Mouse (Mus musculus): ENCODE measurements at regions not wholly inside any gene's neighbourhood (a gene's known extent, or its start where the extent isn't known, plus 50 kb on each side); places are given as distances from the start of the nearest gene placed in this dataset.

DNA sequence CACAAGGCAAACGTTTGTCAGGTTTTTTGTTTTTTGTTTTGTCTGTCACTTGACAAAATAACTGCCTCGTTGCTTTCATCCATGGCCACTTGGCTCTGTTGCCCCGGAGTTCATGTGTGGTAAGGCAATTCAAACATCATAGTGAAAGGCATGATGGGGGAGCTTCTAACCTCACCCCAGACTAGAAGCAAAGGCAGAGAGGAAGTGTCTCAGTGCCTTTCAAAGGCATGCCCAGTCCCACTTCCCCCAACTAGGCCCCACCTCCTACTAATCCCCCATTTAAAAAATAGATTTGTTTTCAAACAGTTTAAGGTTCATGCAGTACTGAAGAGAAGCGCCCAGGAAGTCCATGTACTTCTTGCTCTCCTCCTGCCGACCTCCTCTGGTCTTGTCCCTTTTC, 80.8 kb downstream of the Asb1 start:
- TF ChIP-seq SMC3 (IDR thresholded peaks at IDR 0.05; ENCODE audit: low read depth, low read length) (no peak), ETS1 (conservative IDR thresholded peaks at IDR 0.05; ENCODE audit: low read depth, low read length) (no peak), POLR2A (IDR thresholded peaks at IDR 0.05; ENCODE audit: low read depth, low read length) (no peak), NELFE (IDR thresholded peaks at IDR 0.05; ENCODE audit: low read depth, low read length) (no peak), USF1 (IDR thresholded peaks at IDR 0.05; ENCODE audit: low read depth, low read length) (no peak), POLR2AphosphoS2 (IDR thresholded peaks at IDR 0.05; ENCODE audit: low read depth, low read length) (no peak), JUND (conservative IDR thresholded peaks at IDR 0.05; ENCODE audit: low read depth, low read length) (no peak), UBTF (IDR thresholded peaks at IDR 0.05; ENCODE audit: low read depth, low read length) (no peak)
- Histone ChIP-seq H3K4me1 (ENCODE audit: control insufficient read depth in 1 of 2, insufficient read depth in 2 of 2) (no peaks in the 10 kb centered on the region), H3K27me3 (replicated peaks) (peaks cover 43% of the 10 kb centered on the region), H3K27ac (ENCODE audit: insufficient read depth, low read depth) (no peak overlapping the region), H3K4me2 (ENCODE audit: insufficient read depth, low read depth, poor library complexity, severe bottlenecking) (no peak overlapping the region), H3K4me3 (replicated peaks in 1 of 3; ENCODE audit: low read depth in 2 of 3, low read length in 2 of 3, poor library complexity in 1 of 3) (no peak overlapping the region), H3K9ac (ENCODE audit: insufficient read depth, low read depth) (no peak overlapping the region), H3K36me3 (replicated peaks in 1 of 2; ENCODE audit: control insufficient read depth in 1 of 2, insufficient read depth in 1 of 2, low read length in 1 of 2) (no peaks in the 10 kb centered on the region), H3K79me2 (replicated peaks; ENCODE audit: control insufficient read depth, extremely low read depth, insufficient read depth, poor library complexity, severe bottlenecking) (no peaks in the 10 kb centered on the region), H3K9me3 (replicated peaks; ENCODE audit: low read length) (no peaks in the 10 kb centered on the region)
- DNase-seq (ENCODE audit: extremely low read depth) = peak; percentile 6
- dilution Hi-C loops (cut with MboI; ENCODE audit: extremely low pct_ligation_motif_present, extremely low pct_unique_long_range_greater_than_20kb, low sequenced_read_pairs) = no loop called here
- in situ Hi-C loops (cut with MboI; ENCODE audit: low pct_ligation_motif_present, low pct_unique_long_range_greater_than_20kb, low sequenced_read_pairs) = no loop called here

DNA sequence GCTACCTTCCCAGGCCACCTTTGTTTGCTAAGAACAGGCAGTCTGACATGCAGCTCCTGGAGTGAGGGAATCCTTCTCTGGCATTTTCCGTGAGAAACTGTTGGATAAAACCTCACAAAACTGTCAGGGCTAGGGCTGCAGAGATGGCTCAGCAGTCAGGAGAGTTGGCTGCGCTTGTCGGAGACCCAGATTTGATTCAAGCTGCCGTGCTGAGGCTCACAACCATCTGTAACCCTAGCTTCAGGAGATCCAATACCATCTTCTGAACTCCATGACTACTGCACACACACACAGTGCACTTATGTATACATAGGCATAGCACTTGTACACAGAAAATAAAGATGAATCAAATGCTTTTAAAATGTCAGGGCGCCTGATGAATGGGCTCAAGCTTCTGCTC, 82.5 kb downstream of the Asb1 start:
- H3K36me3 ChIP-seq (replicated peaks in 1 of 2; ENCODE audit: control insufficient read depth in 1 of 2, insufficient read depth in 1 of 2, low read length in 1 of 2) = no peaks in the 10 kb centered on the region
- H3K4me3 ChIP-seq (replicated peaks in 1 of 3; ENCODE audit: low read depth in 2 of 3, low read length in 2 of 3, poor library complexity in 1 of 3) = no peak overlapping the region
- no peak overlapping the region for H3K4me2 ChIP-seq (ENCODE audit: insufficient read depth, low read depth, poor library complexity, severe bottlenecking)
- H3K9me3 ChIP-seq (replicated peaks; ENCODE audit: low read length) = no peaks in the 10 kb centered on the region
- H3K9ac ChIP-seq (ENCODE audit: insufficient read depth, low read depth) = no peak overlapping the region
- H3K27ac ChIP-seq (ENCODE audit: insufficient read depth, low read depth) = no peak overlapping the region
- in situ Hi-C loops (cut with MboI; ENCODE audit: low pct_ligation_motif_present, low pct_unique_long_range_greater_than_20kb, low sequenced_read_pairs) (no loop called here), dilution Hi-C loops (cut with MboI; ENCODE audit: extremely low pct_ligation_motif_present, extremely low pct_unique_long_range_greater_than_20kb, low sequenced_read_pairs) (no loop called here)
- no peaks in the 10 kb centered on the region for H3K4me1 ChIP-seq (ENCODE audit: control insufficient read depth in 1 of 2, insufficient read depth in 2 of 2)
- DNase-seq (ENCODE audit: extremely low read depth) = no peak
- H3K27me3 ChIP-seq (replicated peaks) = peaks cover 43% of the 10 kb centered on the region
- TF ChIP-seq SIN3A (IDR thresholded peaks at IDR 0.05; ENCODE audit: low read length) (no peak), MEF2A (IDR thresholded peaks at IDR 0.05; ENCODE audit: borderline replicate concordance, low read depth, low read length) (no peak), MAZ (IDR thresholded peaks at IDR 0.05; ENCODE audit: low read depth, low read length) (no peak), JUN (IDR thresholded peaks at IDR 0.05; ENCODE audit: insufficient read depth, low read depth, low read length) (no peak), TBP (conservative IDR thresholded peaks at IDR 0.05; ENCODE audit: low read depth, low read length) (no peak), ETS1 (conservative IDR thresholded peaks at IDR 0.05; ENCODE audit: low read depth, low read length) (no peak), ZC3H11A (IDR thresholded peaks at IDR 0.05; ENCODE audit: low read depth, low read length) (no peak), ZMIZ1 (IDR thresholded peaks at IDR 0.05; ENCODE audit: low read depth, low read length) (no peak), NELFE (IDR thresholded peaks at IDR 0.05; ENCODE audit: low read depth, low read length) (no peak), ZKSCAN1 (IDR thresholded peaks at IDR 0.05; ENCODE audit: borderline replicate concordance, low read depth, low read length) (no peak), IRF4 (IDR thresholded peaks at IDR 0.05; ENCODE audit: low read depth, low read length) (no peak), MXI1 (IDR thresholded peaks at IDR 0.05; ENCODE audit: low read depth, low read length) (no peak), HCFC1 (IDR thresholded peaks at IDR 0.05; ENCODE audit: low read depth, low read length) (no peak), USF2 (conservative IDR thresholded peaks at IDR 0.05; ENCODE audit: low read depth, low read length) (no peak), KAT2A (IDR thresholded peaks at IDR 0.05; ENCODE audit: insufficient replicate concordance, low read length) (no peak), CHD1 (IDR thresholded peaks at IDR 0.05; ENCODE audit: low read depth, low read length) (no peak), UBTF (IDR thresholded peaks at IDR 0.05; ENCODE audit: low read depth, low read length) (no peak)
- H3K79me2 ChIP-seq (replicated peaks; ENCODE audit: control insufficient read depth, extremely low read depth, insufficient read depth, poor library complexity, severe bottlenecking) = no peaks in the 10 kb centered on the region

Data from CH12.LX (cell line).